Mouse (Mus musculus) testis, adult 2 months (tissue): ENCODE measurements around the gene Acaca. TPM values are rescaled to one million over a fixed set of nuclear protein-coding genes. Genes with fewer than 3 reads are reported as not detected.
A peak's percentile ranks its signal among the peaks of the same experiment; 100 is the strongest.

ENCODE experiments used
- H3K27ac ChIP-seq: fragments of 200-500 bp; 2 replicates; pipeline ENCODE4 v1.5.1; 2012; ENCODE audit warnings: low read depth, low read length; ENCODE audit not compliant: control insufficient read depth, insufficient read depth
- H3K27me3 ChIP-seq: fragments of 200-500 bp; 2 replicates; pipeline ENCODE4 v1.6.1; 2012; ENCODE audit warnings: mild to moderate bottlenecking, low read length, moderate library complexity; ENCODE audit not compliant: control insufficient read depth, insufficient read depth
- H3K36me3 ChIP-seq: fragments of 200-500 bp; 2 replicates; pipeline ENCODE4 v1.6.1; 2012; ENCODE audit warnings: mild to moderate bottlenecking, low read length; ENCODE audit not compliant: control insufficient read depth, insufficient read depth
- H3K4me1 ChIP-seq: fragments of 200-500 bp; 2 replicates; pipeline ENCODE4 v1.6.1; 2012; ENCODE audit warnings: low read length; ENCODE audit not compliant: control insufficient read depth, insufficient read depth
- H3K4me3 ChIP-seq: fragments of 200-500 bp; 2 replicates; pipeline ENCODE4 v1.5.1; 2012; ENCODE audit warnings: low read depth, mild to moderate bottlenecking, low read length, moderate library complexity, mixed read lengths; ENCODE audit not compliant: control insufficient read depth
- CTCF ChIP-seq: fragments of 200-500 bp; IDR thresholded peaks from 2 replicates; pipeline ENCODE4 v1.5.1; 2012; ENCODE audit warnings: low read depth, mild to moderate bottlenecking, inconsistent platforms, low read length, moderate library complexity; ENCODE audit not compliant: control insufficient read depth, insufficient read depth, insufficient replicate concordance
- POLR2A ChIP-seq: fragments of 200-500 bp; IDR thresholded peaks from 2 replicates; pipeline ENCODE4 v1.6.1; 2012; ENCODE audit warnings: low read depth, mild to moderate bottlenecking, inconsistent platforms, low read length, moderate library complexity; ENCODE audit not compliant: control insufficient read depth
- polyA plus RNA-seq: library from polyadenylated mRNA; depleted of rRNA; stranded (reverse); fragments of >200 nt; gene quantifications from 2 replicates; pipeline ENCODE4 v1.2.3, GENCODE M21; 2012

Acaca gene
- polyA plus RNA-seq, 1 experiment = 11.2 TPM

DNA sequence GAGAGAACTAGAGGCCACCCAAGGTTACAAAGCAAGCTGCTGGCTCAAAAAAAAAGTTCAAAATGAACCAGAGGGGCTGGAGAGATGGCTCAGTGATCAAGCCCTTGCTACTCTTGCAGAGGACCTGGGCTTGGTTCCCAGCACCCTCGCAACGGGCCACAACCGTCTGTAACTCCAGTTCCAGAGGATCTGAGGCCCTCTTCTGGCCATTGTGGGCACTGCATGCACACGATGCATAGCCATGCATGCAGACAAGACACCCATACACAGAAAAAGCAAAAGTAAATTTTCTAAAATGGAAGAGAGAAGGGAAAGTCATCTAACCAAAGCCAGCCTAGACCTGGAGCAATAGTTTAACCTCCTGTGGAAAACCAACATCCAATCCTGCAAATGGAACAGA is 277.3 kb downstream of the Acaca start:
- Histone ChIP-seq H3K36me3 (no peaks in the 10 kb centered on the region), H3K27me3 (no peaks in the 10 kb centered on the region), H3K4me3 (no peak overlapping the region), H3K27ac (no peak overlapping the region), H3K4me1 (no peaks in the 10 kb centered on the region)
- TF ChIP-seq CTCF (peak; percentile 62; the same call in 1 of the 2 replicates), POLR2A (no peak)

DNA sequence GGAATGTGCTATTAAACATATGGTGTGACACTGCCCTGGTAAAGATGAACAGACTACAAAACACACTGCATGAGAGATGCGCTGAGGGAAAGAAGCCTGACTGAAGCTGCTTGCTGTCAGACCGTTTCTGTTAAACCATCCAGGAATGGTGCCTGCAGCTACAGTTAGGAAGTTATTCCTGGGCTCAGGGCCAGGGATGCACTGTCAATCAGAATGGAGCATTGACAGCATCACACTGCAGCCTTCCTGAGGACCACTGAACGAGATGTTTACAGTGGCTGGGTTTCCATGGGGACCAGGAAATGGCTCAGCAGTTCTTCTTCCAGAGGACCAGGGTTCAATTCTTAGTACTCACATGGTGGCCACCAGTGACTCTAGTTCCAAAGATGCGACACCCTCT is 280.9 kb downstream of the Acaca start:
- H3K27ac ChIP-seq = no peak overlapping the region
- H3K4me1 ChIP-seq = no peaks in the 10 kb centered on the region; the same call in 1 of the 2 replicates
- H3K36me3 ChIP-seq = no peaks in the 10 kb centered on the region
- no peak for TF ChIP-seq POLR2A
- no peak for TF ChIP-seq CTCF
- H3K27me3 ChIP-seq = no peaks in the 10 kb centered on the region
- H3K4me3 ChIP-seq = no peak overlapping the region

GRCm38 (mm10) chr11:84410879-84411641 is 281.6 kb downstream of the Acaca start:
- Histone ChIP-seq H3K27ac (no peak overlapping the region), H3K4me1 (no peaks in the 10 kb centered on the region; the same call in 1 of the 2 replicates), H3K4me3 (no peak overlapping the region), H3K36me3 (no peaks in the 10 kb centered on the region), H3K27me3 (no peaks in the 10 kb centered on the region)
- TF ChIP-seq CTCF = no peak
- TF ChIP-seq POLR2A = no peak

DNA sequence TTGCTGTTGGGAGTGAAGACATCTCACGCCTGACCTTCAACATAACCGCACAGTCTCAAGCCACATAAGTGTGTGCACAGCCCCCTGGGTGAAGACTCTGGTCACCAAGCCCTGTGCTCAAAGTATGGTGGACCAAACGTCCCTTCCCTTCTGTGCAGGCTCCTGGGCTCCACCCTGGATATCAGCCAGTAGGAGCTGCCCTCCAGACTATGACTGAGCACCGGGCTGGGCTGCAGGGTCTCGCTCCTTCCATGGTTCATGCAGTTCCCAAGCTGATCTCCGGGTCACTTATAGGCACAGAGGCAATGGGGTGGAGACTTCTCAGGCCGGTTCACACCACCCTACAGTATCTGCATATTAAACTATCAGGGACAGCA is 282.2 kb downstream of the Acaca start:
- H3K27ac ChIP-seq = no peak overlapping the region

DNA sequence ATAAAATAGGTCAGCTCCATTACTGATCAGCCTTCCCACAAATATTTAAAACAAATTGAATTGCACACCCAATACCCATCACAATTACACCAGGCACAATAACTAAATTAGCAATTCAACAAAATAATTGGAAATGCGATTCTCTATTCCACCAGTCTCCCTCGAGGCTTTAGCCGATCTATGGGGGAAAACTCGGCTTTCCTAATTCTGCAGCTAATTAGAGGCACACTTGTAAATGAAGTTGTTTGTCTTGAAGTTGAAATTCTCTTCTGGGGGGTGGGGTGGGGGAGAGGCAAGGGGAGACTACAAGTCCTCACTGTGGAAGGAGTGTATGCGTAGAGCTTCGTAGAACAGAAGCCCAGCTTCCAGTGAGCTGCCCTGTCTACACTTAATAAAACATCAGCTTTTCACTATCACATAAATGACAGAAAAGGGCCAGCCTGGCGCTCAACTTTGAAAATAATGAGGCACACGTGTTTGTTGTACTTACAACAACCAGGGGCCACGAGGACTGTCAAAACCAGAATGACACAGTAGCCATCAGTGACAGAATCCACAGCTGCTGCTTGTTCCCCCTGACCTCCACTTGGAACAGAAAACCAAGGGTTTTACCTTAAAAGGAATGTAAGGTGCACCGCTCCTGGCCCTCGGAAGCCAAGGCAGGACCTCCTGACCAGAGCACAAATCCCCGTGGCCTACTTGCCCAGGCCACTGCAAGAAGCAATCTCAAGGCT is 282.9 kb downstream of the Acaca start:
- no peak overlapping the region for H3K4me3 ChIP-seq
- H3K27ac ChIP-seq = no peak overlapping the region
- no peaks in the 10 kb centered on the region; the same call in 1 of the 2 replicates for H3K4me1 ChIP-seq
- H3K36me3 ChIP-seq = no peaks in the 10 kb centered on the region
- no peaks in the 10 kb centered on the region for H3K27me3 ChIP-seq
- TF ChIP-seq CTCF (no peak), POLR2A (no peak)

More for the DNA sequence above, 282.2 kb downstream of the Acaca start:
- Histone ChIP-seq H3K4me3 (no peak overlapping the region), H3K4me1 (no peaks in the 10 kb centered on the region; the same call in 1 of the 2 replicates), H3K36me3 (no peaks in the 10 kb centered on the region), H3K27me3 (no peaks in the 10 kb centered on the region)
- TF ChIP-seq POLR2A (no peak), CTCF (no peak)

- H3K27me3 ChIP-seq = no peaks in the 10 kb centered on the region
- TF ChIP-seq CTCF (no peak), POLR2A (no peak)
- H3K4me1 ChIP-seq = no peaks in the 10 kb centered on the region; the same call in 1 of the 2 replicates
- no peak overlapping the region for H3K4me3 ChIP-seq
- no peak overlapping the region for H3K27ac ChIP-seq
- no peaks in the 10 kb centered on the region for H3K36me3 ChIP-seq
These were observed 283.6 kb downstream of the Acaca start for GRCm38 (mm10) chr11:84413111-84413510.

DNA sequence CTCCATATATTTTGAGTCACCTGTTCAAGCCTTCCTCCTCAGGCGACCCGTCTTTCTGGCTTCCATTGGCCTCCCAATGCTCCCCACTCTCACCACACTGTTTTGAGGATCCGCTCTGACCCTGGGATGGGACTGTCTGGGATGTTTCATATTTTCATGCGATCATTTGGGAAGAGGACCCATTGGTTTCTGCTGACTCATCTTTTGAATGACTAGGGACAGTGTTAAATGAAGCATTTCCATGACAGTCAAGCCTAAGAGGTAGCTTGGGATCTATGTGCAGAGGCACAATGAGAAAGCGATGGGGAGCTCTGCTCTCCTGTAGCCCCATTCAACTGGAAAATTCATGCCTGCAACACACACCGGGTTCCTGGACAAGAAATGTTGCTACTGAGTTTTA is 291.3 kb downstream of the Acaca start:
- no peak for TF ChIP-seq POLR2A
- H3K36me3 ChIP-seq = no peaks in the 10 kb centered on the region
- H3K4me3 ChIP-seq = no peak overlapping the region
- no peaks in the 10 kb centered on the region for H3K4me1 ChIP-seq
- H3K27me3 ChIP-seq = no peaks in the 10 kb centered on the region
- H3K27ac ChIP-seq = no peak overlapping the region
